Mouse (Mus musculus) lung, embryonic 15.5 days (tissue): ENCODE results near the gene Nwd2. TPM values are rescaled to one million over a fixed set of nuclear protein-coding genes. Genes with fewer than 3 reads are reported as not detected.

Experiments used
- ATAC-seq: fragments of 200-750 bp; cut with Nextera tagmentation; 2 replicates; pipeline ENCODE4 v1.8.0; 2017; ENCODE audit warnings: moderate number of reproducible peaks, borderline replicate concordance; ENCODE audit not compliant: low FRiP score, low TSS enrichment; ENCODE audit errors: extremely low read depth
- H3K27ac ChIP-seq: fragments of 300-500 bp; sonication (generic); 2 replicates; pipeline ENCODE4 v1.5.1; 2015; ENCODE audit warnings: moderate library complexity, mild to moderate bottlenecking, inconsistent platforms
- H3K27me3 ChIP-seq: fragments of 300-500 bp; sonication (generic); 2 replicates; pipeline ENCODE4 v1.6.1; 2015; ENCODE audit warnings: inconsistent platforms
- H3K36me3 ChIP-seq: fragments of 300-500 bp; sonication (generic); 2 replicates; pipeline ENCODE4 v1.6.1; 2015; ENCODE audit warnings: inconsistent platforms
- H3K4me1 ChIP-seq: fragments of 300-500 bp; sonication (generic); 2 replicates; pipeline ENCODE4 v1.6.1; 2015; ENCODE audit warnings: inconsistent platforms
- H3K4me2 ChIP-seq: fragments of 300-500 bp; sonication (generic); 2 replicates; pipeline ENCODE4 v1.6.1; 2015; ENCODE audit warnings: inconsistent platforms, mild to moderate bottlenecking, moderate library complexity
- H3K4me3 ChIP-seq: fragments of 300-500 bp; sonication (generic); 2 replicates; pipeline ENCODE4 v1.5.1; 2015; ENCODE audit warnings: mild to moderate bottlenecking, inconsistent platforms
- H3K9ac ChIP-seq: fragments of 300-500 bp; sonication (generic); 2 replicates; pipeline ENCODE4 v1.6.1; 2015; ENCODE audit warnings: inconsistent platforms
- H3K9me3 ChIP-seq: fragments of 300-500 bp; sonication (generic); 2 replicates; pipeline ENCODE4 v1.6.1; 2016; ENCODE audit warnings: inconsistent platforms
- WGBS: fragments of 180-500 bp; shearing (Covaris S2); methylation state at CpG from one replicate; pipeline ENCODE4 v1.1.7; 2015; 5-methylcytosine and 5-hydroxymethylcytosine counted together
- polyA plus RNA-seq: library from polyadenylated mRNA; unstranded; fragments of >200 nt; fragmentation: Nextera tagmentation; extraction: Ambion mirVana; gene quantifications from 2 replicates; pipeline ENCODE4 v1.2.1, GENCODE M21; 2015

The Nwd2 gene
- polyA plus RNA-seq, 1 experiment from 2014 or later = 0.09 TPM

GRCm38 (mm10) chr5:63666884-63667283 is 18.0 kb downstream of the Nwd2 start:
- no peak overlapping the region for H3K4me2 ChIP-seq
- H3K4me3 ChIP-seq = no peak overlapping the region
- no peaks in the 10 kb centered on the region for H3K4me1 ChIP-seq
- no peaks in the 10 kb centered on the region for H3K9me3 ChIP-seq
- 84% methylated on average over 5 of the region's 5 CpGs for WGBS
- H3K9ac ChIP-seq = no peak overlapping the region
- no peaks in the 10 kb centered on the region for H3K36me3 ChIP-seq
- H3K27ac ChIP-seq = no peak overlapping the region
- ATAC-seq = no peak
- no peaks in the 10 kb centered on the region for H3K27me3 ChIP-seq

- H3K4me1 ChIP-seq = no peaks in the 10 kb centered on the region
- H3K36me3 ChIP-seq = no peaks in the 10 kb centered on the region
- H3K9me3 ChIP-seq = no peaks in the 10 kb centered on the region
- no peak overlapping the region for H3K9ac ChIP-seq
- 87% methylated on average over 2 of the region's 2 CpGs for WGBS
- H3K4me3 ChIP-seq = no peak overlapping the region
- H3K4me2 ChIP-seq = no peak overlapping the region
- H3K27me3 ChIP-seq = no peaks in the 10 kb centered on the region
- no peak overlapping the region for H3K27ac ChIP-seq
- ATAC-seq = no peak
Observed at GRCm38 (mm10) chr5:63675934-63676333, 27.0 kb downstream of the Nwd2 start.

- no peaks in the 10 kb centered on the region for H3K4me1 ChIP-seq
- H3K9me3 ChIP-seq = no peaks in the 10 kb centered on the region
- no peak overlapping the region for H3K4me3 ChIP-seq
- no peaks in the 10 kb centered on the region for H3K27me3 ChIP-seq
- H3K36me3 ChIP-seq = no peaks in the 10 kb centered on the region
- no peak for ATAC-seq
- H3K4me2 ChIP-seq = no peak overlapping the region
- no peak overlapping the region for H3K27ac ChIP-seq
- 65% methylated on average over 1 of the region's 1 CpGs for WGBS
- H3K9ac ChIP-seq = no peak overlapping the region
Observed at GRCm38 (mm10) chr5:63689084-63689483, 40.2 kb downstream of the Nwd2 start.

- Histone ChIP-seq H3K27me3 (no peaks in the 10 kb centered on the region), H3K36me3 (no peaks in the 10 kb centered on the region), H3K4me2 (no peak overlapping the region), H3K4me3 (no peak overlapping the region), H3K9ac (no peak overlapping the region), H3K9me3 (no peaks in the 10 kb centered on the region), H3K27ac (no peak overlapping the region), H3K4me1 (no peaks in the 10 kb centered on the region)
- ATAC-seq = no peak
- 74% methylated on average over 2 of the region's 2 CpGs for WGBS
Observed at GRCm38 (mm10) chr5:63696784-63697183, 47.9 kb downstream of the Nwd2 start.

GRCm38 (mm10) chr5:63697196-63697595 is 48.3 kb downstream of the Nwd2 start:
- ATAC-seq = no peak
- H3K9ac ChIP-seq = no peak overlapping the region
- WGBS = 69% methylated on average over 5 of the region's 5 CpGs
- no peaks in the 10 kb centered on the region for H3K36me3 ChIP-seq
- no peak overlapping the region for H3K4me2 ChIP-seq
- no peaks in the 10 kb centered on the region for H3K9me3 ChIP-seq
- no peaks in the 10 kb centered on the region for H3K27me3 ChIP-seq
- H3K4me3 ChIP-seq = no peak overlapping the region
- no peaks in the 10 kb centered on the region for H3K4me1 ChIP-seq
- H3K27ac ChIP-seq = no peak overlapping the region

GRCm38 (mm10) chr5:63728955-63729354 is 80.1 kb downstream of the Nwd2 start:
- Histone ChIP-seq H3K27me3 (no peaks in the 10 kb centered on the region), H3K36me3 (no peaks in the 10 kb centered on the region), H3K27ac (no peak overlapping the region), H3K4me1 (no peaks in the 10 kb centered on the region), H3K4me3 (no peak overlapping the region), H3K9me3 (no peaks in the 10 kb centered on the region), H3K4me2 (no peak overlapping the region), H3K9ac (no peak overlapping the region)
- ATAC-seq = no peak
- 83% methylated on average over 3 of the region's 3 CpGs for WGBS

GRCm38 (mm10) chr5:63735521-63735920 is 86.6 kb downstream of the Nwd2 start:
- WGBS = 35% methylated on average over 7 of the region's 7 CpGs
- no peaks in the 10 kb centered on the region for H3K4me1 ChIP-seq
- no peaks in the 10 kb centered on the region for H3K36me3 ChIP-seq
- H3K9me3 ChIP-seq = no peaks in the 10 kb centered on the region
- H3K27me3 ChIP-seq = no peaks in the 10 kb centered on the region
- H3K4me2 ChIP-seq = no peak overlapping the region
- no peak overlapping the region for H3K27ac ChIP-seq
- no peak overlapping the region for H3K9ac ChIP-seq
- no peak for ATAC-seq
- H3K4me3 ChIP-seq = no peak overlapping the region

GRCm38 (mm10) chr5:63743426-63743825 is 94.5 kb downstream of the Nwd2 start:
- Histone ChIP-seq H3K36me3 (no peaks in the 10 kb centered on the region), H3K4me1 (no peaks in the 10 kb centered on the region), H3K9ac (no peak overlapping the region), H3K27ac (no peak overlapping the region), H3K27me3 (no peaks in the 10 kb centered on the region), H3K4me3 (no peak overlapping the region), H3K4me2 (no peak overlapping the region), H3K9me3 (no peaks in the 10 kb centered on the region)
- ATAC-seq = no peak
- WGBS = 21% methylated on average over 2 of the region's 2 CpGs

- no peaks in the 10 kb centered on the region for H3K27me3 ChIP-seq
- no peak for ATAC-seq
- H3K27ac ChIP-seq = no peak overlapping the region
- H3K36me3 ChIP-seq = no peaks in the 10 kb centered on the region
- H3K4me3 ChIP-seq = no peak overlapping the region
- H3K9me3 ChIP-seq = no peaks in the 10 kb centered on the region
- WGBS = 60% methylated on average over 2 of the region's 2 CpGs
- no peak overlapping the region for H3K4me2 ChIP-seq
- H3K4me1 ChIP-seq = no peaks in the 10 kb centered on the region
- no peak overlapping the region for H3K9ac ChIP-seq
Observed at GRCm38 (mm10) chr5:63748299-63748698, 99.4 kb downstream of the Nwd2 start.

- Histone ChIP-seq H3K4me1 (no peaks in the 10 kb centered on the region), H3K4me2 (no peak overlapping the region), H3K27ac (no peak overlapping the region), H3K9ac (no peak overlapping the region), H3K4me3 (no peak overlapping the region), H3K9me3 (no peaks in the 10 kb centered on the region), H3K36me3 (no peaks in the 10 kb centered on the region), H3K27me3 (no peaks in the 10 kb centered on the region)
- ATAC-seq = no peak
- WGBS = 81% methylated on average over 1 of the region's 1 CpGs
Observed at GRCm38 (mm10) chr5:63748759-63749158, 99.9 kb downstream of the Nwd2 start.

- no peaks in the 10 kb centered on the region for H3K4me1 ChIP-seq
- no peaks in the 10 kb centered on the region for H3K36me3 ChIP-seq
- no peak overlapping the region for H3K27ac ChIP-seq
- no peak overlapping the region for H3K9ac ChIP-seq
- no peaks in the 10 kb centered on the region for H3K27me3 ChIP-seq
- no peak overlapping the region for H3K4me3 ChIP-seq
- no peak overlapping the region for H3K4me2 ChIP-seq
- 59% methylated on average over 5 of the region's 5 CpGs for WGBS
- no peak for ATAC-seq
- no peaks in the 10 kb centered on the region for H3K9me3 ChIP-seq
Observed at GRCm38 (mm10) chr5:63755092-63755761, 106.3 kb downstream of the Nwd2 start.

- Histone ChIP-seq H3K9me3 (no peaks in the 10 kb centered on the region), H3K4me1 (no peaks in the 10 kb centered on the region), H3K36me3 (no peaks in the 10 kb centered on the region), H3K9ac (no peak overlapping the region), H3K27ac (no peak overlapping the region), H3K4me3 (no peak overlapping the region), H3K27me3 (no peaks in the 10 kb centered on the region), H3K4me2 (no peak overlapping the region)
- no peak for ATAC-seq
- WGBS = 74% methylated on average over 3 of the region's 3 CpGs
Observed at GRCm38 (mm10) chr5:63755938-63756337, 107.0 kb downstream of the Nwd2 start.

- ATAC-seq = no peak
- H3K36me3 ChIP-seq = no peaks in the 10 kb centered on the region
- H3K4me2 ChIP-seq = no peak overlapping the region
- WGBS = 78% methylated on average over 4 of the region's 4 CpGs
- no peaks in the 10 kb centered on the region for H3K27me3 ChIP-seq
- no peak overlapping the region for H3K9ac ChIP-seq
- no peaks in the 10 kb centered on the region for H3K9me3 ChIP-seq
- no peak overlapping the region for H3K4me3 ChIP-seq
- H3K4me1 ChIP-seq = no peaks in the 10 kb centered on the region
- no peak overlapping the region for H3K27ac ChIP-seq
Observed at GRCm38 (mm10) chr5:63765886-63766285, 117.0 kb downstream of the Nwd2 start.
